Mouse (Mus musculus) cortical plate, adult 2 months (tissue): ENCODE measurements around the gene Mrpl42.

Source experiments
- CTCF ChIP-seq: fragments of 200-500 bp; IDR thresholded peaks from 2 replicates; pipeline ENCODE4 v1.5.1; 2011; ENCODE audit warnings: mild to moderate bottlenecking, control low read depth, low read length; ENCODE audit not compliant: insufficient read depth; ENCODE audit errors: extremely low read depth
- POLR2A ChIP-seq: fragments of 200-500 bp; IDR thresholded peaks from 2 replicates; pipeline ENCODE4 v1.6.1; 2011; ENCODE audit warnings: mild to moderate bottlenecking, low read length, control low read depth; ENCODE audit not compliant: insufficient read depth; ENCODE audit errors: extremely low read depth

- TF ChIP-seq POLR2A, result no peak
- no peak for TF ChIP-seq CTCF
Measured at GRCm38 (mm10) chr10:95539260-95539659, 37.5 kb upstream of the Mrpl42 start.
